Mouse (Mus musculus) cerebellum, postnatal 4 days (tissue): ENCODE data around the gene Rnd2.
"Not testable (repeated sequence)": the region's sequence is repeated elsewhere in the genome, so short reads cannot be mapped to it uniquely, and the experiment has no call there.

Experiments used
- DNase-seq, 2 experiments: peaks; one replicate each; pipeline ENCODE4 v3.0.0; 2022; ENCODE audit warnings: low spot score in 2 of 2, mixed read lengths in 1 of 2

The Rnd2 gene

GRCm38 (mm10) chr11:101446860-101447259, 17.9 kb upstream of the Rnd2 start:
- not testable (repeated sequence) for DNase-seq

DNA sequence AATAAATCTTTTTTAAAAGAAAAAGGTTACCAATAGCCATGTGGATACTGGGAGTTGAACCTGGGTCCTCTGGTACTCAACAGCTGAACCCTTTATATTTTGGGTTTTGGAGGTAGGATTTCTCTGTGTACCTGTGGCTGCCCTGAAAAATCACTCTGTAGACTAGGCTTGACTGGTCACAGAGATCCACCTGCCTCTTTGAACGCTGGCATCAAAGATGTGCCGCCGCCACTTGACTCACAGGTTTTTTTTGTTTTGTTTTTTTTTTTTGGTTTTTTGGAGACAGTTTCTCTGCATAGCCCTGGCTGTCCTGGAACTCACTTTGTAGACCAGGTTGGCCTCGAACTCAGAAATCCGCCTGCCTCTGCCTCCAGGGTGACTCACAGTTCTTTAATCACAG, 17.0 kb upstream of the Rnd2 start:
- DNase-seq: no peak

- no peak for DNase-seq
Measured at GRCm38 (mm10) chr11:101448274-101448746, 16.5 kb upstream of the Rnd2 start, which contains the start of gene Ifi35. Ifi35 (plus strand) TSS chr11:101448407.

GRCm38 (mm10) chr11:101448899-101449298, 15.9 kb upstream of the Rnd2 start:
- no peak for DNase-seq

DNA sequence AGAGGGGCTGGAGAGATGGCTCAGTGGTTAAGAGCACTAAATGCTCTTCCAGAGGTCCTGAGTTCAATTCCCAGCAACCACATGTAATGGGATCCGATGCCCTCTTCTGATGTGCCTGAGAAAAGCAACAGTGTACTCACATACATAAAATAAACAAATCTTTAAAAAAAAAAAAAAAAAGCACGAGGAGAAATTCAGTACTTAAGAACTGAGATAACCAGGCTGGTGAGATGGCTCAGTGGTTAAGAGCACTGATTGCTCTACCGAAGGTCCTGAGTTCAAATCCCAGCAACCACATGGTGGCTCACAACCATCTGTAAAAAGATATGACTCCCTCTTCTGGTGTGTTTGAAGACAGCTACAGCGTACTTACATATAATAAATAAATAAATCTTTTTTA, 15.2 kb upstream of the Rnd2 start:
- DNase-seq: not testable (repeated sequence)

- no peak for DNase-seq
Measured at GRCm38 (mm10) chr11:101450394-101450793, 14.4 kb upstream of the Rnd2 start.

GRCm38 (mm10) chr11:101451536-101451935, 13.3 kb upstream of the Rnd2 start:
- DNase-seq: no peak

DNA sequence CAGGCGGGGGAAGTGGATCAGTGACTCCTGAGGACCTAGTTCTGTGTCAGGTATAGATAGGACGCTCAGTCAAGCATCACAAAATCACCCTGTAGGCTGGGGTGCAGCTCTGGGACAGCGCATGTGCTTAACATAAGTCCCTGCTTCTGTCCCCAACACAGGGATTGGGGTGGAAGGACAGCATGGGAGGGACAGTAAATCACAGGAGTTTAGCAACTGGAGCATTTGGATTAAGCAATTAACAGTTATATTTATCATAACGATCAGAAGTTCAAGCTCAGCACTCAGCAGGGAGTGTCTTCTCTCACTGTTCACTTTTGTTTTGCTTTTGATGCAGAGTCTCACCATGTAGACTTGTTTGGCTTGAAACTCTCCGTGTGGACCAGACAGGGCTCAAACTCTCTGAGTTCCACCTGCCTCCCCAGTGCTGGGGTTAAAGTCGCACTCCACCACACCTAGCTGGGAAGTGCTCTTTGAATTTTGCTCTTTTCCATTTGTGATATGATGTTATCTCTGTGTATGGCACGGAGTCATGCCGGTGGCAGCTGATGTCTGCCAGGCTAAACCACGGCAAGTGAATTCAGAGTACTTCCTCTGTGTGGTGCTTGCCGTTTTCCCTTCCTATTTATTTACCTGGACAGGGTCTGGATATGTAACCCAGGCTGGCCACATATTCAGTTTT, 12.6 kb upstream of the Rnd2 start:
- DNase-seq: no peak

GRCm38 (mm10) chr11:101454702-101455101, 10.1 kb upstream of the Rnd2 start:
- no peak for DNase-seq

GRCm38 (mm10) chr11:101455627-101456026, 9.2 kb upstream of the Rnd2 start:
- no peak for DNase-seq

- DNase-seq: no peak
Measured at GRCm38 (mm10) chr11:101457631-101458030, 7.2 kb upstream of the Rnd2 start.

GRCm38 (mm10) chr11:101458217-101458616, 6.6 kb upstream of the Rnd2 start:
- no peak for DNase-seq

GRCm38 (mm10) chr11:101459716-101460115, 5.1 kb upstream of the Rnd2 start:
- DNase-seq: no peak

DNA sequence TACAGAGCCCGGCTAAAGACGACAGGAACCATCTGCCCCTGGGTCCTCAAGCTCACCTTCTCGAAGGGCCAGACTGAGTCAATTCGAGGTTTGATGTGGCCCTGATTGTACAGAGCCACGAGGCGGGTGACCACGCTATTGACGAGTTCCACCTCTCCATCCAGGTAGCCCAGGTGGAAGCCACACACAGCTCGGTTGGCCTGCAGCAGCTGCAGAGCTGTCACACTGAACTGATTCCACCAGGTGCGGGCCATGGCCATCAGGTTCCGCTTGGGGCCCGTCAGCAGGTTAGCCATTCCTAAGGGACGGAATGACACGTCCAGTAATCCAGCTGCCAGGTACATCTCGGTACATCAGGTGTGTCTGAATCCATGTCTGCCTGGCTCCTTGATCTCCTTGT, 4.5 kb upstream of the Rnd2 start:
- no peak for DNase-seq

DNA sequence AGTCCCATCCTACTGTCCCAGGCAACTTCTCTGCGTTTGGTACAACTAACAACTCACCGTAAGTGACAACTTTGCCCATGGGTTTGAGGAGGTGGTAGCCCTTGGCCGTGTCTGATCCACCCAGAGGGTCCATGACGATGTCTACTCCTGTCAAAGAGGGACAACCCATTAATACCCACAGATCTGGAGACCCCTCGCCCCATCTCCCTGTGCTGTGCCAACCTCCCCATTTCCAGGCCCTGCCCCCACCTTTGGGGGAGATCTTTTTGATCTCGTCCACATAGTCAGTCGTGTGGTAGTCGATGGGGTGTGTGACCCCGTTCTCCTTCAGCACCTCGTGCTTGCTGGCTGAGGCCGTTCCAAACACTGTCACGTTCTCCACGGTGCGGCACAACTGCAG, 2.7 kb upstream of the Rnd2 start:
- DNase-seq: no peak

- DNase-seq: no peak
Measured at GRCm38 (mm10) chr11:101462583-101463440, 2.0 kb upstream of the Rnd2 start.

- peak in 1 of 2 experiments; percentile 67 for DNase-seq
Measured at GRCm38 (mm10) chr11:101465101-101465868, 486 bp downstream of the Rnd2 start.

DNA sequence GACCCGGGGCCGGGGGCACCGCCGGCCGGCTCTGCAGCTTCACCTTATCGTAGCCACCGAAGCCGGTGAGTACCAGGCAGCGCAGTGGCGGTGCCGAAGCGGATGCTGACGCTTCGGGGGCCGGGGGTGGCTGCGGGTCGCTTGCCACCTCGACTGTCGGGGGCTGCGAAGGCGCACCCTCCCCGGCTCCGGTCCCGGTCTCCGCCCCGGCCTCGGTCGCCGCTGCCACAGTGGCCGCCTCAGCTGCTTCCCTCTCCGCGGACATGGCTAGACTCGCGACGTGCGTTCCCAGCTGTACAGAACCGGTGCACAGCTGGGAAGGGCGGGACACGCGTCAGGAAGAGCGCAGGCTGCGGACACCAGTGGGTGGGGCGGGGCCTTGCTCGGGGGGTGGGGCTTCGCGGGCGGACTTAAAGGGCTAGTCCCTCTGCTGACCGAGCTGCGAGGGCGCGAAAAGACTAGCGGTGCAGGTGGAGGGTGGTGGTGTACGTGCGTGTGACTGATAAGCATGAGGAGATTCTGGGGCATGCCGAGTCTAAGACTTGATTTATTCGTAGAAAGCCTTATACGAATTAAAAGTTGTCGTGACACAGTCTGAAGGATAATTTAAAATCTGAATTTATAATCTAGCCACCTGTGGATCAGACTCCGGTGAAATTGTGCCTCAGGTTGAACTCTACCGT, 1.2 kb downstream of the Rnd2 start, which contains the start of gene Vat1:
Vat1 (minus strand) TSS at position 362 of the 683 bp plus-strand sequence.
- no peak for DNase-seq

- DNase-seq: not testable (repeated sequence)
Measured at GRCm38 (mm10) chr11:101466552-101466950, 1.8 kb downstream of the Rnd2 start.

DNA sequence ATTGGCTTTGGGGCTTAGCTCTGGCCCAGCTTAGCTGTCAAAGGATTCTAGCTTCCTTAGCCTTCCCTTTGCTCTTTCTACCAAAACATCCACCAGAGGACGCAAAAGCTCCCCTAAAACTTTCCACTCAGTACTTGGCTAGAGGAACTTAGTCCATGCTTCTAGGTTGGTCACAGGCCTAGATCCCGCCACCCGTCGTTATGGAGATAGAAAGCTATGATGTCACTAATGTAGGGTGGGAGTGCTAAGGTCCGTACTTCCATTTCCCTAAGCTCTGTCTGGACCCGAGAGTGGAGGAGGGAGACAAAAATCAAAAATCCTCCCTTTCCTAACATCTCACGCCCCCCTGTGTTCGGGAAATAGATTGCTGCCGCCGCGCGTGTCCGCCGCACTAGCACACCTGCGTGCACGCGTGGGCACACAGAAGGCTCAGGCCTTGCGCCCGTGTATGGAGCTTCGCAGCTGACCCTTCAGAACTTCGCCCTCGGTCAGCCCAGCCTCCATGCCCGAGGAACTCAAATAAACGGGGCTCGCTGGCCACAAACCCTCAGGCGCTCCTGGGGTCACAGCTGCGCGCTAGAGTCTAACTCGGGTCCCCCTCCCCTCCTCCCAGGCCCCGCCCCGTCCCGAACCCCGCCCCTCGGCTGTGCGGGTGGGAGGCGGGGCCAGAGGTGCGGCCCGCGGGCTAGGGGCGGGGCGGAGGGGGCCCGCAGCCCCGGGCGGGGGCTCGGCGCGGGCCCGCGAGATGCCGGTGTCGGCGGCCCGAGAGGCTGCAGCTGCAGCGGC, 2.9 kb downstream of the Rnd2 start:
- DNase-seq: peak in 1 of 2 experiments; percentile 77
